Mouse (Mus musculus) adrenal gland, adult (tissue): ENCODE measurements around the gene Aspdh.

ENCODE experiments used
- DNase-seq, 2 experiments: peaks; one replicate each; pipeline ENCODE4 v3.0.0; 2022 to 2023; ENCODE audit warnings: low spot score in 1 of 2; ENCODE audit not compliant: inconsistent age in 2 of 2

Gene Aspdh

DNA sequence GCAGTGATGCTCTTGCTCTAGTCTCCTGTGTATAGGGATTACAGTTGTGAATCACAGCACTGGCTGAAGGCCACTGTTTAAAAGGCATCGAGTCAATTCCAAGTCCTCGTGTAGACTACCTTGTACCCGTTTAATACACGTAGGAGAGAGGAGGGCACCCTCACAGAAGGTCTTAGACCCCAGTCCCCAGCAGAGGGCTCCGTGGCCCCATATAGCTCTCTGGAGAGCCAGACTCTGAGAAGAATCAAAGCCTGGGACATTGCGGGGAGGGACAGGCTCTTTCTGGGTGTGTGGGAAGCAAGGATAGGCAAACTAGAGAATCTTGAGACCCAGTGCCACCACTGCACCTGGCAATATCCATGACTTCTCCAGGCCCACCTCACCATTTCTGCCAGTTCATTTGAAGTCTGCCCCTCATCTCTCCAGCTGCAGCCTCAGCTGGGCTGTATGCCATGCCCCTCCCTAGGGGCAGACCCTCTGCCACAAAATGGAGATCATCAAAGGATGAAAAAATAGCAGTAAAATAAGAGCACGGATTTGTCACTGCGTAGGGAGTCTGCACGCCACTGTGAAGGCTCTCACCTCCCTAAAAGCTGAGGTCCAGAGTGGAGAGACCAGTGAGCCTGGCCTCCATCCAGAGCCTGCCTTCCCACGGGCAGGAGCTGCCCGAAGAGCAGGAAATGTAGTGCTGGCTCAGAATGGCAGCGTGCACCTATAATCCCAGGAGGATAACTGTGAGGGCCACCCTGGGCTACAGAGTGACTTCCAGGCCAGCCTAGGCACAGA is 18.9 kb upstream of the Aspdh start:
- DNase-seq, result no peak

DNA sequence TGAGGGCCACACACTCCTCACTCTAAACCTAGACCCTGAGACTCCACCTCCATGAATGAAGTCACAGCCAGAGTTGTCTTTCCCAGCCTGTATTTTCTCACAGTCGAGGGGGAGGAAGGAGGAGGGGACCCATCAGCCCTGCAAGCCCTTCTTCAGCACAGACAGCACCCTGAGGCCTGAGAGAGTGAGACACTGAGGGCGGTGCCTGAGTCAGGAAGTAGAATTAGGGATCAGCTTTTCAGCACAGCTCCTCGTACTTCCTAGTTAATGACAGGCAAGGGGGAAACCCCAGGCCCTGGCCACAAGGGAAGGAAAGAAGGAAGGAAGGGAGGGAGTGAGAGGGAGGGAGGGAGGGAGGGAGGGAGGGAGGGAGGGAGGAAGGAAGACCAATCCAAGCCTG is 11.9 kb upstream of the Aspdh start:
- no peak for DNase-seq

DNA sequence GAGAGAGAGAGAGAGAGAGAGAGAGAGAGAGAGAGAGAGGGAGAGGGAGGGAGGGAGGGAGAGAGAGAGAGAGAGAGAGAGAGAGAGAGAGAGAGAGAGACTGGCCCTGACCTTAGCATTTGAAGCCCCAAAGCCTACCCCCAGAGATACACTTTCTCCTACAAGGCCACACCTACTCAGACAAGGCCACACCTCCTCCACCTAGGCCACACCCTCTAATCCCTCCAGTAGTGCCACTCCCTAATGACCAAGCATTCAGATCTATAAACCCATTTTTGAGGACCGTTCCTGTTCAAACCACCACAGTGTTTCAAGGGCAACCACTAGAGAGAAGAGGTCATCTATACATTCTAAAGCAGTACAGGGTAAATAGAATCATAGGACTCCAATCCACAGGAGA is 8.9 kb upstream of the Aspdh start:
- no peak for DNase-seq

DNA sequence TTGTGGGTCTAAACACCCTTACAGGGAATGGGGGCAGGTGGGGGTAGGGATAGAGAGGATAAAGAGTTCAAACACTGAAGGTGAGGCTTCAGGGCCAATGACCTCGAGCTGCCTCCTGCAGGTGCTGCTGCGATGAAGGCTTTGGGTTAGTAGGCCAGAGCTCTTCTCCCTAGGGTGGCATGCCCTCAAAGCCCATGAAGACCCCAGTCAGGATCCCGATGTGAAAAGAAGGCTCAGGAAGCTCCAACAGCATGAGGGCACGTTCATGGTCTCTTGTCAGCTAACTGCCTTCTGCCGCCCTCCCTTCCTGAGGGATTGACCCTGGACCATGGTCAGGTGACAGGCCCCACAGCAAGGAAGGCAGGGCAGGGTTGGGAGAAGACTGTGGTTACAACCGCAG is 5.1 kb upstream of the Aspdh start:
- no peak for DNase-seq

DNA sequence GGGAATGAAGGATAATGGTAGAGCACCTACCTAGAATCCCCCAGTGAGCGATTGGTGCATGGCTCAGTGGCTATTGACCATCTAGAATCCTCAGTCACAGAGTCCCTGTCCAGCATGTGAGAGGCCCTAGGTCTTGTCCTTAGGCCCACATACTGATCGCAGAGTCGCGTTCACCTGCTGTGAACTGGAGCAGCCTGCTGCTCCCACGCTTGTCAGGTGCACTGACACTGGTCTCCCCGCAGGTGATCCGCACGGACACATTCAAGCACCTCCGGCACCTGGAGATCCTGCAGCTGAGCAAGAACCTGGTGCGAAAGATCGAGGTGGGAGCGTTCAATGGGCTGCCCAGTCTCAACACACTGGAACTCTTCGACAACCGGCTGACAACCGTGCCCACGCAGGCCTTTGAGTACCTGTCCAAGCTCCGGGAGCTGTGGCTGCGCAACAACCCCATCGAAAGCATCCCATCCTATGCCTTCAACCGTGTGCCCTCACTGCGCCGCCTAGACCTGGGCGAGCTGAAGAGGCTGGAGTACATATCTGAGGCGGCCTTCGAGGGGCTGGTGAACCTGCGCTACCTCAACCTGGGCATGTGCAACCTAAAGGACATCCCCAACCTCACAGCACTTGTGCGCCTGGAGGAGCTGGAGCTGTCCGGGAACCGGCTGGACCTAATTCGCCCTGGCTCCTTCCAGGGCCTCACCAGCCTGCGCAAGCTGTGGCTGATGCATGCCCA is 4.3 kb upstream of the Aspdh start:
- no peak for DNase-seq

DNA sequence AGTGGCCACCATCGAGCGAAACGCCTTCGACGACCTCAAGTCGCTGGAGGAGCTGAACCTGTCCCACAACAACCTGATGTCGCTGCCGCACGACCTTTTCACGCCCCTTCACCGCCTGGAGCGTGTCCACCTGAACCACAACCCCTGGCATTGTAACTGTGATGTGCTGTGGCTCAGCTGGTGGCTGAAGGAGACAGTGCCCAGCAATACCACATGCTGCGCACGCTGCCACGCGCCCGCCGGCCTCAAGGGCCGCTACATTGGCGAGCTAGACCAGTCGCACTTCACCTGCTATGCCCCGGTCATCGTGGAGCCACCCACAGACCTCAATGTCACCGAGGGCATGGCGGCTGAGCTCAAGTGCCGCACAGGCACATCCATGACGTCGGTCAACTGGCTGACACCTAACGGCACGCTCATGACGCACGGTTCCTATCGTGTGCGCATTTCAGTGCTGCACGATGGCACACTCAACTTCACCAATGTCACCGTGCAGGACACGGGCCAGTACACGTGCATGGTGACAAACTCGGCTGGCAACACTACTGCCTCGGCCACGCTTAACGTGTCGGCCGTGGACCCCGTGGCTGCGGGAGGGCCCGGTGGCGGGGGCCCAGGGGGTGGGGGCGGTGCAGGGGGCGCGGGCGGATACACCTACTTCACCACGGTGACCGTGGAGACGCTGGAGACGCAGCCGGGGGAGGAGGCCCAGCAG is 3.5 kb upstream of the Aspdh start:
- no peak for DNase-seq

DNA sequence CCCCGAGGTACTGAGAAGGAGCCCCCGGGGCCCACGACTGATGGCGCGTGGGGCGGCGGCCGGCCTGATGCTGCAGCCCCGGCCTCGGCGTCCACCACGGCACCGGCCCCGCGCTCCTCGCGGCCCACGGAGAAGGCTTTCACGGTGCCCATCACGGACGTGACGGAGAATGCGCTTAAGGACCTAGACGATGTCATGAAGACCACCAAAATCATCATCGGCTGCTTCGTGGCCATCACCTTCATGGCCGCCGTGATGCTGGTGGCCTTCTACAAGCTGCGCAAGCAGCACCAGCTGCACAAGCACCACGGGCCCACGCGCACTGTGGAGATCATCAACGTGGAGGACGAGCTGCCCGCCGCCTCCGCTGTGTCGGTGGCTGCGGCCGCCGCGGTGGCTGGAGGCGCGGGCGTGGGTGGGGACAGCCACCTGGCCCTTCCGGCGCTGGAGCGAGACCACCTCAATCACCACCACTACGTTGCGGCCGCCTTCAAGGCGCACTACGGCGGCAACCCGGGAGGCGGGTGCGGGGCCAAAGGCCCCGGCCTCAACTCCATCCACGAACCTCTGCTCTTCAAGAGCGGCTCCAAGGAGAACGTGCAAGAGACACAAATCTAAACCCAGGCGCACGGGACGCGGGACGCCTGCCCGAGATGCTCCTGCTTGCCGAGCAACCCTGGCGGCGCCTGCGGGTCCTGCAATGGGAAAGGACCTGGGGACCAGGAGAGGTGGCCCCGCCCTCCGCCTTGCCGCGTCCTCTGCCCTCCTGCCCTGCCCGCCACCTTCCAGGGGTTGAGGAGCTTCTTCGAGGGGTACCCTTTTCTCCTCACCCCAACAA is 2.8 kb upstream of the Aspdh start:
- DNase-seq, result no peak

DNA sequence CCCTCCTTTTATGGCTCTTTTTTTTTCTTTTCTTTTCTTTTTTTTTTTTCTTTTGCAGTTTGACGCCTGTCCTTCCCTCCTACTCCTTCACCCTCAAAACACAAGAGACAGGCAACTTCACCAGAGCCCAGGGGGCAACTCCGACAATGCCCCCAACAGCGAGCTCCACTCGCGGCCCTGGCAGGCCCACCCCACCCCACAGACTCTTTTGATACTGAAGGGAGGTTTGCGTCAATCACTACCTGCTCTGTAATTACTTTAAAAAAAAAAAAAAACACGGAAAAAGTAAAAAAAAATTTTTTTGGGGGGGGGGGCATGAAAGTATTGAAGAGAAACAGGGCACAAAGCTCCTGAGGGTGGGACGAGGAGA is 2.1 kb upstream of the Aspdh start:
- no peak for DNase-seq

DNA sequence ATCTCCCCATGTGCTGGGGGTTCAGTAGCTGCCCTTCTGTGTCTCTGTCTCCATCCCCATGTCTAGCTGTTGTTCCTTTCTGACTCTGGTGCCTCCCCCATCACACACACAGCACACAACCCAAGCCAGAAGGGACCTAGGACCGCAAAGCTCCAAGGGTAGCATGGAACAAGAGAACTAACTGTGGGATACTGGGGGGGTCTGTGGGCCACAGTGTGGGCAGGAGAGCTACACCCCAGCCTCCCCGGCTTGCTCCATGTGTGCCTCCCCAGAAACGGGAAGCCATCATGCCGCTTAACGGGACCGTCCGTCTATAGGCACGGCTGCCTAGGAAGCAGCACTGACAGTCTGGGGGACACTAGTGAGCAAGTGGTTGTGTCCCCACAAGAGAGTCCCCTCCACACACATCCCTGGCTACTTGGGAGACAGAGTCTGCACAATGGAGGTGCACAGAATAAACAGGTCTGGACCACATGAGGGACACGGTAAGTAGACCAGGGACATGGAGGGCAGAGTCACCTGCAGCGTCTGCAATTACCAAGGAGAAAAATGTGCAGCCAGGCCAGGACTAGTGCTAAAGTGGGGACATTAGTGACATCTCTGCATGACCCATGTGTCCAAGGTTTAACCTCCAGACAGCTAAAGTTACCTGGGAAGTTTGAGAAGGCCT is 1.5 kb upstream of the Aspdh start:
- no peak for DNase-seq

DNA sequence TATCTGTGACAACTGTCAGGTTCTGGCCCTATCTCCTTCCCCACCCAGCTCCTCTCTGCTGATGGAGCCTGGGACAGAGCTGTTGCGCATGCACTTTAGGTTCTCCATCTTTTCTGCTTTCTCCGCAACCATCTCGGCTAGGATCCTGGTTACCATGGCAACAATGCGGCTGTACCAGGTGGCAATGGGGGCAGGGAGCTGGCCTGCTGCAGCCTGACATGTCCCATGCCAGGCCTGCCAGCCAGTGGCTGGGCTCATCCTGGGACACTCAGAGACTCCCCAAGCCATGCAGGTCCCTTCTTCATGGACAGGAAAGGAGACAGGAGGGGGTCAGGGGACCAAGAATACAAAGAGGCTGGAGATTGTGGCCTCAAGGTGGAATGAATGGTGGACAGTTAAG is 680 bp upstream of the Aspdh start:
- DNase-seq, result no peak

DNA sequence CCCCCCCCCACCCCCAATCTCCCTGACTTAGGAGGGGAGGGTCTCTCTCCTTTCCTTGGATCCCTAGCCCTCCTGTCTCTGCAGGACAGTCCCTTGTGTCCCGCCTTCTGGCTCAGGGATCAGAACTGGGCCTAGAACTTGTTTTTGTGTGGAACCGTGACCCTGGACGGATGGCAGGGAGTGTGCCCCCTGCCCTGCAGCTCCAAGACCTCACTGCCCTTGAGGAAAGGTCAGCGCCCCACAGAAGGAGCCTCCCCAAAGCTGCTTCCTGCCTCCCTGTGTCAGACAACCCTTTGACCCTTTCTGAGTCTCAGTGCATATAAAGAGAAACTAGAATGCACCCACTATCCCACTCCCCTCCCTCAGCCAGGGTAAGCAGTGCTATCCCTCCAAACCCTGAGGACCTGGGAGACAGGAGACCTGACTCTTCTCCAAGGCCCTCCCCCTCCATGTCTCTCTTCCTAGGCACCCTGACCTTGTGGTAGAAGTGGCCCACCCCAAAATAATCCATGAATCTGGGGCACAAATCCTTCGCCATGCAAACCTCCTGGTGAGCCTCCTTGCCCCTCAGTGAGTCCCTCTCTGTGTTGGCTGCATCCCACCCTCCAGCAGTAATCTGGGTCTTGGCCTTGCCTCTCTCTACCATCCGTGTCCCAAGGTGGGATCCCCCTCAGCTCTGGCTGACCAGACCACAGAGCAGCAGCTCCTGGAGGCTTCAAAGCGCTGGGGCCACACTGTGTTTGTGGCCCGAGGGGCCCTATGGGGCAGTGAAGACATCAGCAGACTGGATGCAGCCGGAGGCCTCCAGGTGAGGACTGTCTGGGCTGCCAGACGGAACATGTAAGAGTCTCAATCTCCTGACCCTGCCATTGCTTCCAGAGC is 1.1 kb downstream of the Aspdh start:
- no peak for DNase-seq

DNA sequence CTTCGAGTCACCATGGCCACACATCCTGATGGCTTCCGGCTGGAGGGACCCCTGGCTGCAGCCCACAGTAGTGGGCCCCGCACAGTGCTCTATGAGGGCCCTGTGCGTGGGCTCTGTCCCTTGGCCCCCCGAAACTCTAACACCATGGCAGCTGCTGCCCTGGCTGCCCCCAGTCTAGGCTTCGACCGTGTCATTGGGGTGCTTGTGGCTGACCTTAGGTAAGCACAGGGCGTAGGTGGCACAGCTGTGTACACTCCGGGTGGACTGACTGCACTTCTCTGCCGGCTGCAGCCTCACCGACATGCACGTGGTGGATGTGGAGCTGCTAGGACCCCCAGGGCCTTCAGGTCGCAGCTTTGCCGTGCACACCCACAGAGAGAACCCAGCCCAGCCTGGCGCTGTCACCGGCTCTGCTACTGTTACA is 1.7 kb downstream of the Aspdh start:
- peak in 1 of 2 experiments; percentile 48 for DNase-seq

DNA sequence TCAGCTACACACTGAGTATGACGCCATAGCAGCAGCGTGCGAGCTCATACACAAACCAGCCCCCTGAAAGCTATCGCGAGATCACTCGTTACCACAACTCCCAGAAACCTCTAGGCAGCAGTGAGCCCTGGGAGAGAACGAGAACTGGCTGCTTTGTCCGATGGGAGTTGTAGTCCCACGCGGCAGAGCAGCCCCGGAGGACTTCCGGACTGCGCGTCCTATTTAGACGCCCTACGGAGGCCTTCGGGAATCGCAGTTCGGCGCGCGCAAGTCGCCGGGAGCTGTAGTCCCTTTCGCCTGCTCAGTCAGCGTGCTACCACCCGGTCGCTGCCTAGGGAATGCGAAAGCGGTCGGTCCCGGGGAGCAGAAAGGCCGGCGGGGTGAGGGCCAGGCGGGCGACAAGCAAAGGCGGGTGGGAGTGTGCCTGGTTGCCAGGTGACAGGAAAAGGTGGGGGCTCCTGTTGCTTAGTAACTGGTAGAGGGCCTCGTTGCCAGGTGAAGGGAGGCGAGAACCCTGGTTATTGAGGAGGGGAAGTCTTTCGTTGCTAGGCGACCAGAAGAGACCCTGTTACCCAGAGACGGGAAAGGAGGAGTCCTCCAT is 2.7 kb downstream of the Aspdh start, which contains the start of gene Josd2:
TSS of gene Josd2 (plus strand) at position 170 of the 601 bp plus-strand sequence.
- DNase-seq, result peak; percentile 96 to 98

DNA sequence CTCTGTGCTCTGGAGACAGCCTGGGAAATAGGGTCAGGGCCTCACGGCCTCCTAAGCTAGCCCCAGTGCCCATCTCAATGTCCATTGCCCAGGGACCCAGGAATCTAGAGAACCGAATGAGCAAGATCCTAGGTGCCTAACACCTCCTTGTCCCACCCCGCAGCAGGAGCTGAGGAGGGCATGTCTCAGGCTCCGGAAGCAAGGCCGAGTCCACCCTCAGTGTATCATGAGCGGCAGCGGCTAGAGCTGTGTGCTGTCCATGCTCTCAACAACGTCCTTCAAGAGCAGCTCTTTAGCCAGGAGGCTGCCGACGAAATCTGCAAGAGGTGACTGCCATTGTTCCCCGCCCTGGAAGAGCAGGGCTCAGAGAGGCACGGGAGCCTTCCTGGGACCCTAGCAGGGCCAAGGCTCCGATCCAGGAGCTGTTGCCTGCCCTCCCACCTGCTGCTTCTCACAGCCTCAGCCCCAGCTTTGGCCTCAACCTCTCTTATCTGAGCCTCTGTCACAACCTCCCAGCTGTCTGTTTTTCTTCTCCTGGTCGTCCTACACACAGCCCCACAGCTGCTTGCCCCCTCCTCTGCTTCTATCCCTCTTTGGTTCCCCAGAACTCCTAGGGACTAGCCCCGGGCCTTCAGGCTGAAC is 3.6 kb downstream of the Aspdh start:
- DNase-seq, result no peak

DNA sequence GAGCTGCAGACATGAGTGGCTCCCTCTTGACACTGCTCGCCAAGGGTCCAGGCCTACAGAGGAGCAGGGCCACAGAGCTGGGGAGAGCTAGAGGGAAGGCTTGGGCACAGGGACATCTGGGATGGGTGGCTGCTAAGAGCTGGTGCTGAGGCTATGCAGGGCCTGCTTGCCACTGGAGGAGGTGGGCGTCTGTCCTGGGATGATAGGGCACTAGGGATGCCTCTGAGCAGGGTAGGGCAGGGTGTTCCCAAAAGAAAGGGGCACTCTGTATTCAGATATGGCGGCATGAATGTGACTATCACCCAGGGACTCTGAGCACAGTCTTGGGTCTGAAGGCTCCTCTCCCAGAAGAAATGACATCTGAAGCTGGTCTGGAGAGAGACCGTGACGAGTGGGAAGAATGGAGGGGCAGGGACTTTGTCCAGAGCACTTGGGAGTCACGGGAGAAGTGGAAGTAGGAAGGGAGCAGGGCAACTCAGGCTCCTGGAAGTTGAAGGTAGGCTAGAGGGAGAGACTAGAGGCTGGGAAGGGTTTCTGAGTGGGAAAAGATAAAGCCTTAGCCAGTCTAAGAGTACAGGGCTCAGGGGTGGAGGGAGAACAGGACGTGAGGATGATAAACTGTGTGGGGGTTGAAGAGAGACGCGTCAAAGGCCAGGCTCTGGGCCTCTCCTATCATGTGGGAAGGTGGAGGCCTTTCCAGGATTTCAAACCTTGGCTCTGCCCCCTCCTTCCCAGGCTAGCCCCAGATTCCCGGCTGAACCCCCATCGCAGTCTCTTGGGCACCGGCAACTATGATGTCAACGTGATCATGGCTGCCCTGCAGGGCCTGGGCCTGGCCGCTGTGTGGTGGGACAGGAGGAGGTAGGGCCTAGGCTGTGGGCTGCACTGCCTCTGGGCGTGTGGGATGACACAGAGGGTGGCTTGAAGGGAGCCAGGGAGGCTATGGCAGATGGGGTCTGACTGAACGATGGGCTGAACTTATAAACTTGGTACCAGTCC is 4.8 kb downstream of the Aspdh start:
- no peak for DNase-seq

DNA sequence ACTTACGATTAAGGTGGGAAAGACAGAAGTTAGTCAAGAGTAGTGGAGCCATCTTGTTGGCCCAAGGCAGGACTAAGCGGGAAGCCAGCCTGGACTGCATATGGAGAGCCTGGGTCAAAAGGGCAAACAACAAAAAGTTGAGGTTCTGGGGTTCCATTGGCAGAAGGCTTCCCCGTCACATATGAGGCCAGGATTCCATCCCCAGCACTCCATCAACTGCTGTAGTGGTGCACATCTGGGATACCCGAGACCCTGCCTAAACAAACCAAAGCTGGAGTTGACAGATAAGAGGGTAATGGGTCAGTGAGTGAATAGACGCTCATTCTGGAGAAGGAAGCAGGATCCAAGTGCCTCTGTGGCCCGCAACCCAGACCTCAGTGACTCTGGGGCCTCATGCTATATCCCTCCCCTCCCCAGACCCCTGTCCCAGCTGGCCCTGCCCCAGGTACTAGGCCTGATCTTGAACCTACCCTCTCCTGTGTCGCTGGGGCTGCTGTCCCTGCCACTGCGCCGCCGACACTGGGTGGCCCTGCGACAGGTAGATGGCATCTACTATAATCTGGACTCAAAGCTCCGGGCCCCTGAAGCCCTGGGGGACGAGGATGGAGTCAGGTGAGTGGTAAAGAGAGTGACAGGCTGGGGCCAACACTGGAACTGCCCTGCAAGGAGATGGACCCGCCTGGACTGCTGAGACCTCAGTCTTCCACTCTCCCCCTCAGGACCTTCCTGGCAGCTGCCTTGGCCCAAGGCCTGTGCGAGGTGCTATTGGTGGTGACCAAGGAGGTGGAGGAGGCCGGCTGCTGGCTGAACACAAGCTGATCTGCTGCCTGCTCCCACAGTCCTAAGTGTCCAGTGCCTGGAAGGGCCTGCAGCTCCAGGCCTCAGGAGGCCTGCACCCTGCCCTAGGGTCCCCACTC is 5.8 kb downstream of the Aspdh start:
- DNase-seq, result no peak
